Mouse (Mus musculus): ENCODE data around the gene Olfr1180.
"Not testable (repeated sequence)": the region's sequence is repeated elsewhere in the genome, so short reads cannot be mapped to it uniquely, and the experiment has no call there.

Olfr1180 gene

GRCm38 (mm10) chr2:88419051-88419450, at the start of gene Olfr1180:
Gene Olfr1180 (minus strand): TSS chr2:88419151.
- no peak for DNase-seq (ENCODE audit: low spot score)

- not testable (repeated sequence) for DNase-seq (ENCODE audit: low spot score)
Observed at GRCm38 (mm10) chr2:88454567-88454966, 35.6 kb upstream of the Olfr1180 start, which contains the start of gene Olfr1183. Gene Olfr1183 (plus strand): TSS chr2:88454867.

- no peak for DNase-seq (ENCODE audit: low spot score)
Observed at GRCm38 (mm10) chr2:88449031-88449430, 30.1 kb upstream of the Olfr1180 start, which contains the start of gene Gm13757. Gene Gm13757 (minus strand): TSS chr2:88449131.

- DNase-seq (ENCODE audit: low spot score): no peak
Observed at GRCm38 (mm10) chr2:88426071-88426470, 7.1 kb upstream of the Olfr1180 start, which contains the start of gene Olfr1181. Gene Olfr1181 (minus strand): TSS chr2:88426171.

GRCm38 (mm10) chr2:88406353-88406752, 12.6 kb downstream of the Olfr1180 start, which contains the start of gene Olfr1179:
Gene Olfr1179 (minus strand): TSS chr2:88406453.
- no peak for DNase-seq (ENCODE audit: low spot score)

DNA sequence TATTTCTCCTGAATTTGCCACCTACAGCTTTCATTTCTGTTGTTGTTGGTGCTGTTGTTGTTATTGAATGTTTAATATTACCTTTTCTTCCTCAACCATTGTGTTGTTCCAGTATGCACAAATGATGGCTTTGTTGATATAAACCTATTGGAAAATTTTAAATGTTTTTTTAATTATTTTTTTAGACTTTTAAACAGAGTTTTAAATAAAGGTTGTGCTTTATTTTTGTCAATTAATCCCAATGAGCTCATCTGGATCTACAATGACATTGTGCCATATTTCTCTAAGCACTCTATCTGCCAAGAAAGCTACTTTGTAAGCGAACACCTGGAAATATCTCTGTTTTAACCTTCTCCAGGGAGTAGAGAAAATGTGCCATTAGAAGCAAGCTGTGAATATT, 32.2 kb downstream of the Olfr1180 start, which contains the start of gene Olfr1178:
Gene Olfr1178, plus strand, starts transcription at position 301 of the 400 bp plus-strand sequence.
- DNase-seq (ENCODE audit: low spot score): no peak

Data from urinary bladder, postnatal 14 days (tissue).